Mouse (Mus musculus): Measurements from ENCODE around the gene Mia. TPM values are rescaled to one million over a fixed set of nuclear protein-coding genes. Genes with fewer than 3 reads are reported as not detected.

Mia gene
- polyA plus RNA-seq, 2 experiments: 0.52 to 0.67 TPM

GRCm38 (mm10) chr7:27197136-27197535 is 16.2 kb upstream of the Mia start:
- ATAC-seq (ENCODE audit: insufficient read depth) (no peak), DNase-seq (ENCODE audit: low read depth in 3 of 3, low spot score in 3 of 3) (no peak)
- H3K4me2 ChIP-seq (ENCODE audit: low read depth): peak overlapping the region; percentile 86; the same call in 1 of the 2 replicates
- H3K27me3 ChIP-seq (ENCODE audit: control insufficient read depth, insufficient read depth, low read length): no peaks in the 10 kb centered on the region
- 62% methylated on average over 3 of the region's 3 CpGs for WGBS (ENCODE audit: insufficient replicate concordance)
- H3K27ac ChIP-seq: no peak overlapping the region
- H3K9me3 ChIP-seq (ENCODE audit: control insufficient read depth, low read length): no peaks in the 10 kb centered on the region
- no peak overlapping the region; the same call in 1 of the 2 replicates for H3K9ac ChIP-seq (replicated peaks)
- TF ChIP-seq EP300 (IDR thresholded peaks at IDR 0.05; ENCODE audit: low read depth) (no peak), CTCF (IDR thresholded peaks at IDR 0.05; ENCODE audit: low read depth) (no peak)
- H3K4me1 ChIP-seq (replicated peaks; ENCODE audit: control insufficient read depth in 2 of 2, insufficient read depth in 2 of 2, low read length in 1 of 2): peaks cover 11 to 16% of the 10 kb centered on the region in 2 experiments
- H3K4me3 ChIP-seq (ENCODE audit: insufficient read depth in 1 of 2, low read depth in 2 of 2, low read length in 2 of 2): no peak overlapping the region
- H3K36me3 ChIP-seq (replicated peaks; ENCODE audit: control insufficient read depth, insufficient read depth, low read depth): peaks cover 16% of the 10 kb centered on the region

GRCm38 (mm10) chr7:27195681-27196611 is 15.0 kb upstream of the Mia start, which contains the start of the genes BC024978 and Snrpa:
TSS of gene BC024978 (plus strand) at chr7:27195781.
TSS of gene Snrpa (minus strand) at chr7:27196271.
- DNase-seq (ENCODE audit: low read depth in 3 of 3, low spot score in 3 of 3) (peak; percentile 99 to 100 (median 100)), ATAC-seq (ENCODE audit: insufficient read depth) (peak; percentile 98)
- Histone ChIP-seq H3K27ac (peak within 1 kb of the TSS; percentile 90), H3K9ac (replicated peaks) (peak within 1 kb of the TSS; percentile 83), H3K9me3 (ENCODE audit: control insufficient read depth, low read length) (no peaks in the 10 kb centered on the region), H3K4me1 (replicated peaks; ENCODE audit: control insufficient read depth in 2 of 2, insufficient read depth in 2 of 2, low read length in 1 of 2) (peaks cover 11 to 16% of the 10 kb centered on the region in 2 experiments), H3K4me3 (ENCODE audit: insufficient read depth in 1 of 2, low read depth in 2 of 2, low read length in 2 of 2) (peak within 1 kb of the TSS; percentile 90 to 93), H3K4me2 (ENCODE audit: low read depth) (peak within 1 kb of the TSS; percentile 86), H3K36me3 (replicated peaks; ENCODE audit: control insufficient read depth, insufficient read depth, low read depth) (peaks cover 28% of the 10 kb centered on the region), H3K27me3 (ENCODE audit: control insufficient read depth, insufficient read depth, low read length) (no peaks in the 10 kb centered on the region)
- TF ChIP-seq CTCF (IDR thresholded peaks at IDR 0.05; ENCODE audit: low read depth) (no peak), EP300 (IDR thresholded peaks at IDR 0.05; ENCODE audit: low read depth) (no peak)
- under 1% methylated on average over 64 of the region's 64 CpGs for WGBS (ENCODE audit: insufficient replicate concordance)

GRCm38 (mm10) chr7:27193731-27194130 is 12.8 kb upstream of the Mia start:
- Histone ChIP-seq H3K36me3 (replicated peaks; ENCODE audit: control insufficient read depth, insufficient read depth, low read depth) (peaks cover 45% of the 10 kb centered on the region), H3K4me2 (ENCODE audit: low read depth) (no peak overlapping the region), H3K9ac (replicated peaks) (no peak overlapping the region), H3K4me1 (replicated peaks; ENCODE audit: control insufficient read depth in 2 of 2, insufficient read depth in 2 of 2, low read length in 1 of 2) (peaks cover 11 to 16% of the 10 kb centered on the region in 2 experiments), H3K27me3 (ENCODE audit: control insufficient read depth, insufficient read depth, low read length) (no peaks in the 10 kb centered on the region), H3K27ac (no peak overlapping the region), H3K9me3 (ENCODE audit: control insufficient read depth, low read length) (no peaks in the 10 kb centered on the region), H3K4me3 (ENCODE audit: insufficient read depth in 1 of 2, low read depth in 2 of 2, low read length in 2 of 2) (no peak overlapping the region)
- WGBS (ENCODE audit: insufficient replicate concordance): 67% methylated on average over 4 of the region's 4 CpGs
- ATAC-seq (ENCODE audit: insufficient read depth) (no peak), DNase-seq (ENCODE audit: low read depth in 3 of 3, low spot score in 3 of 3) (no peak)
- TF ChIP-seq EP300 (IDR thresholded peaks at IDR 0.05; ENCODE audit: low read depth) (no peak), CTCF (IDR thresholded peaks at IDR 0.05; ENCODE audit: low read depth) (no peak)

- DNase-seq (ENCODE audit: low read depth in 3 of 3, low spot score in 3 of 3) (no peak), ATAC-seq (ENCODE audit: insufficient read depth) (no peak)
- H3K36me3 ChIP-seq (replicated peaks; ENCODE audit: control insufficient read depth, insufficient read depth, low read depth): peaks cover 52% of the 10 kb centered on the region
- WGBS (ENCODE audit: insufficient replicate concordance): 76% methylated on average over 5 of the region's 5 CpGs
- peaks cover 11 to 16% of the 10 kb centered on the region in 2 experiments for H3K4me1 ChIP-seq (replicated peaks; ENCODE audit: control insufficient read depth in 2 of 2, insufficient read depth in 2 of 2, low read length in 1 of 2)
- H3K9me3 ChIP-seq (ENCODE audit: control insufficient read depth, low read length): no peaks in the 10 kb centered on the region
- no peak for TF ChIP-seq CTCF (IDR thresholded peaks at IDR 0.05; ENCODE audit: low read depth)
- no peak for TF ChIP-seq EP300 (IDR thresholded peaks at IDR 0.05; ENCODE audit: low read depth)
- no peaks in the 10 kb centered on the region for H3K27me3 ChIP-seq (ENCODE audit: control insufficient read depth, insufficient read depth, low read length)
- H3K4me3 ChIP-seq (ENCODE audit: insufficient read depth in 1 of 2, low read depth in 2 of 2, low read length in 2 of 2): no peak overlapping the region
- no peak overlapping the region for H3K4me2 ChIP-seq (ENCODE audit: low read depth)
- H3K9ac ChIP-seq (replicated peaks): no peak overlapping the region
- H3K27ac ChIP-seq: no peak overlapping the region
Observed at GRCm38 (mm10) chr7:27192434-27192833, 11.5 kb upstream of the Mia start.

GRCm38 (mm10) chr7:27189271-27189931 is 8.4 kb upstream of the Mia start:
- TF ChIP-seq CTCF (IDR thresholded peaks at IDR 0.05; ENCODE audit: low read depth) (peak; percentile 58), EP300 (IDR thresholded peaks at IDR 0.05; ENCODE audit: low read depth) (no peak)
- Histone ChIP-seq H3K27ac (no peak overlapping the region), H3K4me1 (replicated peaks; ENCODE audit: control insufficient read depth in 2 of 2, insufficient read depth in 2 of 2, low read length in 1 of 2) (peaks cover under 1 to 1% of the 10 kb centered on the region in 2 experiments; a peak in 2 of 4 replicates), H3K9me3 (ENCODE audit: control insufficient read depth, low read length) (no peaks in the 10 kb centered on the region), H3K4me2 (ENCODE audit: low read depth) (no peak overlapping the region), H3K36me3 (replicated peaks; ENCODE audit: control insufficient read depth, insufficient read depth, low read depth) (peaks cover 68% of the 10 kb centered on the region), H3K9ac (replicated peaks) (no peak overlapping the region), H3K4me3 (ENCODE audit: insufficient read depth in 1 of 2, low read depth in 2 of 2, low read length in 2 of 2) (no peak overlapping the region), H3K27me3 (ENCODE audit: control insufficient read depth, insufficient read depth, low read length) (no peaks in the 10 kb centered on the region)
- DNase-seq (ENCODE audit: low read depth in 3 of 3, low spot score in 3 of 3): no peak
- 83% methylated on average over 10 of the region's 10 CpGs for WGBS (ENCODE audit: insufficient replicate concordance)
- ATAC-seq (ENCODE audit: insufficient read depth): no peak
